Mouse (Mus musculus) heart, postnatal 0 days (tissue): Measurements from ENCODE around the gene Gtf2ird1. TPM values are rescaled to one million over a fixed set of nuclear protein-coding genes. Genes with fewer than 3 reads are reported as not detected.

ENCODE experiments used
- ATAC-seq: fragments of 200-750 bp; cut with Nextera tagmentation; 2 replicates; pipeline ENCODE4 v1.8.0; 2017; ENCODE audit warnings: low read depth, moderate number of reproducible peaks, moderate library complexity; ENCODE audit not compliant: insufficient read depth
- DNase-seq: peaks from one replicate; pipeline ENCODE4 v3.0.0-alpha.2; 2016; ENCODE audit warnings: low spot score
- H3K27ac ChIP-seq: fragments of 300-500 bp; sonication (generic); 2 replicates; pipeline ENCODE4 v1.5.1; 2014; ENCODE audit warnings: low read depth, mild to moderate bottlenecking
- H3K27me3 ChIP-seq: fragments of 300-500 bp; sonication (generic); 2 replicates; pipeline ENCODE4 v1.6.1; 2014; ENCODE audit warnings: low read length, mixed read lengths; ENCODE audit not compliant: control insufficient read depth, insufficient read depth
- H3K36me3 ChIP-seq: fragments of 300-500 bp; sonication (generic); replicated peaks from 2 replicates; pipeline ENCODE4 v1.6.1; 2014; ENCODE audit warnings: low read length, mixed read lengths; ENCODE audit not compliant: control insufficient read depth, insufficient read depth
- H3K4me1 ChIP-seq: fragments of 300-500 bp; sonication (generic); 2 replicates; pipeline ENCODE4 v1.6.1; 2014; ENCODE audit warnings: antibody characterized with exemption; ENCODE audit not compliant: control insufficient read depth, insufficient read depth
- H3K4me2 ChIP-seq: fragments of 300-500 bp; sonication (generic); 2 replicates; pipeline ENCODE4 v1.6.1; 2014; ENCODE audit warnings: low read depth, mild to moderate bottlenecking, low read length, moderate library complexity
- H3K4me3 ChIP-seq: fragments of 300-500 bp; sonication (generic); 2 replicates; pipeline ENCODE4 v1.5.1; 2014; ENCODE audit warnings: low read depth, low read length
- H3K9ac ChIP-seq: fragments of 300-500 bp; sonication (generic); replicated peaks from 2 replicates; pipeline ENCODE4 v1.6.1; 2014; ENCODE audit warnings: low read depth, low read length, mixed read lengths
- H3K9me3 ChIP-seq: fragments of 300-500 bp; sonication (generic); replicated peaks from 2 replicates; pipeline ENCODE4 v1.6.1; 2016; ENCODE audit warnings: low read length; ENCODE audit not compliant: control insufficient read depth
- CTCF ChIP-seq: IDR thresholded peaks from 2 replicates; pipeline ENCODE4 v1.5.1; 2016; ENCODE audit warnings: antibody characterized with exemption, control low read depth, low read depth
- EP300 ChIP-seq: IDR thresholded peaks from 2 replicates; pipeline ENCODE4 v1.6.1; 2016; ENCODE audit warnings: antibody characterized with exemption, low read depth
- WGBS: fragments of 180-500 bp; shearing (Covaris S2); extraction: QIAGEN DNeasy Blood & Tissue Kit; methylation state at CpG from one replicate; pipeline ENCODE4 v1.1.7; 2014; 5-methylcytosine and 5-hydroxymethylcytosine counted together
- polyA plus RNA-seq: library from polyadenylated mRNA; unstranded; fragments of >200 nt; fragmentation: Nextera tagmentation; extraction: Ambion mirVana; gene quantifications from 2 replicates; pipeline ENCODE4 v1.2.1, GENCODE M21; 2015
- total RNA-seq: library from RNA; depleted of rRNA; stranded (reverse); fragments of >200 nt; gene quantifications from 2 replicates; pipeline ENCODE4 v1.2.3, GENCODE M21; 2014; ENCODE audit warnings: low replicate concordance

Gtf2ird1 gene
- total and polyA plus RNA-seq, 2 experiments from 2014 or later: 27.7 to 28.8 TPM

DNA sequence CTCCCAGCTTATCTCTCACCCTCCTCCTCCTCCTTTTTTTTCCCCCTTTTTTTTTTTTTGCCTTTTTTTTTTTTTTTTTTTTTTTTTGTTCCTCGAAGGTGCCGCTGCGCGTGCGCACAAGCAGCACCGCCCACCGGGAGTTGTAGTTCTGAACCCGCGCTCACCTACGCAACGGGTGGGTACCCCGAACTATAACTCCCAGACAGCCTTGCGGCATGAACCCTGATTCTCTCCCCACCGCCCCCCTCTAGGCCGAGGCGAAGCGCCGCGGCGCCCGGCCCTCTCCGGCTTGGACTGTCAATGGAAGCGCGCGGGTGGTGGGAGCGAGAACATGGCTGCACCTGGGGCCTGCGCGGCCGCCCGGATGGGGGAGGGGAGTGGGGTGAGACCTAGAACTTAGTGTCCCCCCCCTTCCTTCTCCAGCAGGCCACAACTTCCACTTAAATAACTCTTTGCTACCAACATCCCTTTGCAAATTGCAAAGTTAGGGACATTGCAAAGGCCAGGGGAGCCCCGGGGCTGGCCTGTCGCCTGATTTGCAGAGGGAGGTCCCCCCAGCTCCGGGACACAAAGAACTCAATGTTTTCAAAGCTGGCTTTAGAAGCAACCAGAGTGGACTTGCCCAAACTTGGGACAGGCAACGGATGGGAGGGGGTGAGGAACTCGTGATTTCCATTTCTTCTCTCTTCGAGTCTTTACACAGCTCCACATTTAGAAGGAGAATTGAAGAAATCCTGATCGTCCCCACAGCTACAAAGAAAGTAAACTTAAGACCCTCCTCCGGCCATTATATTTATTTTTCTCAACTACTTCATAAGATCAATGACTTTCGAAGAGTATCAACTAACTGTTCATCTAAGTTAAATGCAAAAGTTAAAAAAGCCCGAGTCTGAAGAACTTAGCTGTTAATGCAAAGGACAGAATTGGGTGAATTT is 141.6 kb downstream of the Gtf2ird1 start, which contains the start of gene Gtf2i:
Gene Gtf2i (minus strand): TSS at position 73 of the 935 bp plus-strand sequence.
- Histone ChIP-seq H3K27me3 (no peaks in the 10 kb centered on the region), H3K4me2 (peak within 1 kb of the TSS; percentile 71), H3K9me3 (no peaks in the 10 kb centered on the region), H3K27ac (peak within 1 kb of the TSS; percentile 100), H3K9ac (peak within 1 kb of the TSS; percentile 97), H3K4me3 (peak within 1 kb of the TSS; percentile 80), H3K36me3 (peaks cover 15% of the 10 kb centered on the region; the same call in 1 of the 2 replicates), H3K4me1 (peaks cover 4% of the 10 kb centered on the region; the same call in 1 of the 2 replicates)
- DNase-seq: peak; percentile 98
- TF ChIP-seq CTCF: no peak
- TF ChIP-seq EP300: peak; percentile 76
- peak; percentile 90 for ATAC-seq
- WGBS: under 1% methylated on average over 34 of the region's 40 CpGs

DNA sequence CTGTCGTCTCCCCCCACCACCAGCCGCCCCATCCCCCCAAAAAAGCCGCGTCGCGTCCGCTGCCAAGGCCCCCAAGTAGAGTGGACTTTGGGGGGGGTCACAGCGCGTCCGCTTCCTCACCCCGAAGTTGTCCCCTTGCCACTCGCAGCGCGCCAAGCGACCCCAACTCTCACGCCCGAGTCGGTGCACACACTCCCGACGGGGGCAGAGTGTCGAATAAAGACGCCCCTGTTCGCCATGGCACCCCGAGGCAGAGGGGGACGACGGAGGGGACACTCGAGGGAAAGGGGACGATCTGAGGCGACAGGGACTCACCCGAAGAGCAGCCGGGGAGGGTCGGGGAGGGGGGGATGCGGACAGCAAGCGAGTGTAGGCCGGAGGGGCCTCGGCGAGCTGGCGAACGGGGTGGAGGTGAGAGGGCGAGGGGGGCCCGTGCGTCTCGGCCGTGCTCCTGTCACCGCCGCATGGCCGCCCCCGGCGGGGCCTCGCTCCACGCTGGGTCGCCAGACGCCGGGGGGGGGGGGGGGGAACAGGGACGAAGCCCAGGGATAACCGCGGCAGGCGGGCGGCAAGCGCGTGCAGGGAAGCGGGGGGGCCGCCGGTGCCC is 142.3 kb downstream of the Gtf2ird1 start:
- Histone ChIP-seq H3K4me1 (peaks cover 4% of the 10 kb centered on the region; the same call in 1 of the 2 replicates), H3K4me2 (peak overlapping the region; percentile 71), H3K4me3 (peak overlapping the region; percentile 80), H3K9me3 (no peaks in the 10 kb centered on the region), H3K9ac (peak overlapping the region; percentile 97), H3K36me3 (peaks cover 23% of the 10 kb centered on the region), H3K27ac (peak overlapping the region; percentile 100), H3K27me3 (no peaks in the 10 kb centered on the region)
- DNase-seq (no peak), ATAC-seq (peak; percentile 34)
- no peak for TF ChIP-seq EP300
- no peak for TF ChIP-seq CTCF
- WGBS: under 1% methylated on average over 51 of the region's 64 CpGs

DNA sequence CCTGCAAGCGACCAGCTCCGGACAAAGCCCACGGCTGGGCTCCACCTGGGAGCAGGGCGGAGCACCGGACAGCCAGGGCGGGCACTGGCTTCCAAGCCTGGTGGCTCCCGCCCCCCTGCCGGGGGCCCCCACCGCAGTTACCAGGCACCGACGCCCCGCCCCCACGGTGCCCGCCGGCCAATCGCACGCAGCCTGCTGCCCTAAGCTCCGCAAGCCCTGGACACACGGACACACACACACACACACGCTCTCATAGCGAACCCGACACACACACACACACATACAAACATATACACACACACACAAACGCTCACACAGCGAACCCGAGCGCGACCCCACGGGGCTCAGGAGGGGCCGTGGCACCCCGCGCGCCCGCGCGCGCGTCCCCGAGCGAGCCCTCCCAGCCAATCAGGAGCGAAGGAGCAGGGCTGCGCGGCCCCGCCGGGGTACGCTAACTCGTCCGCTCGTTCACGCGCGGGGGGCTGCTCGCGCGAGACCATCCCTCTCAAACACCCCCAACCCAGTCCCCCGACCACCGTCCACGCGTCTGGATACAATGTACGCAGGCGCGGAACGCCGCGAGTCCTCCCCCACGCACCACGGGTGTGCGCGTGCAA is 143.0 kb downstream of the Gtf2ird1 start:
- peaks cover 25% of the 10 kb centered on the region for H3K36me3 ChIP-seq
- H3K4me2 ChIP-seq: peak overlapping the region; percentile 71
- H3K27ac ChIP-seq: peak overlapping the region; percentile 100
- DNase-seq (peak; percentile 94), ATAC-seq (peak; percentile 76)
- H3K9ac ChIP-seq: peak overlapping the region; percentile 97
- H3K4me1 ChIP-seq: peaks cover 4% of the 10 kb centered on the region; the same call in 1 of the 2 replicates
- WGBS: under 1% methylated on average over 67 of the region's 68 CpGs
- peak overlapping the region; percentile 80 for H3K4me3 ChIP-seq
- H3K9me3 ChIP-seq: no peaks in the 10 kb centered on the region
- TF ChIP-seq EP300 (peak; percentile 51; the same call in 1 of the 2 replicates), CTCF (no peak)
- no peaks in the 10 kb centered on the region for H3K27me3 ChIP-seq

DNA sequence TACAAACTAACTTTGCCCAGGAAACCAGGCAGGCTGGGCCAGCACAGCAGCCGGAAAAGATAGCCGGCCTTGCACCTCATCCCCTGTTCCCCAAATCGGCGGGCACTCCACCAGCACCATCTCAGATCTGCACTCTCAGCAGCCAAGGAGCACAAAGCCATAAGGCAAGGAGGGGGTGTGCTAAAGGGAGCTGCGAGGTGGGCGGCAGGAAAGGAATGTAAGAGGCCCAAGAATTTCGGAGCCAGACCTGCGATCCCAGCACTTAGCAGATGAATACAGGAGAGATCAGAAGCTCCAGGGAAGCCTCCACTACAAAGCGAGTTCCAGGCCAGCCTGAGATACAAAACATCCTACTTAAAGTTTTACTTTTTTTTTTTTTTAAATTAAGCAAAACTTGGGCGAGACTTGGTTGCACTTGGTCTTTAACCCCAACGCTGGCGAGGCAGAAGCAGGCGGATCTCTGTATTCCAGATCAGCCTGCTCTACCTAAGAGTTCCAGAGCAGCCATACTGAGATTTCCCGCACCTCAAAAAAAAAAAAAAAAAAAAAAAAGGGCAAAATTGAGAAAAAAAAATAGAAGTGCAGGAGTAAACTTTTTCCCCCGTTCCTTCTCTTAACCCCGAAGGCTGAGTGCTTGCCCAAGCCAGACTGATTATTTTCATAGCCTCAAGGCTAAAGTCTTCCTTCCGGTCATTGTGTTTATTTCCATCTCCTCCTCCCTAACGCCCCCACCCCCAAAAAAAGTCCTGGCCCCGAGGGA is 143.6 kb downstream of the Gtf2ird1 start:
- no peak for ATAC-seq

More for the DNA sequence above, 143.6 kb downstream of the Gtf2ird1 start:
- Histone ChIP-seq H3K4me3 (peak overlapping the region; percentile 80), H3K27ac (peak overlapping the region; percentile 100), H3K4me1 (peaks cover 4% of the 10 kb centered on the region; the same call in 1 of the 2 replicates), H3K4me2 (peak overlapping the region; percentile 71), H3K9me3 (no peaks in the 10 kb centered on the region), H3K27me3 (no peaks in the 10 kb centered on the region), H3K36me3 (peaks cover 25% of the 10 kb centered on the region), H3K9ac (peak overlapping the region; percentile 97)
- WGBS: 6% methylated on average over 19 of the region's 19 CpGs
- DNase-seq: no peak
- TF ChIP-seq CTCF: no peak
- no peak; the same call in 1 of the 2 replicates for TF ChIP-seq EP300
